Mouse (Mus musculus): ENCODE data around the gene Nfatc3. TPM values are rescaled to one million over a fixed set of nuclear protein-coding genes. Genes with fewer than 3 reads are reported as not detected.

The Nfatc3 gene
- total and polyA plus RNA-seq, 2 experiments from 2014 or later: 2.9 to 24.0 TPM

- no peak overlapping the region for H3K4me3 ChIP-seq (ENCODE audit: low read length)
- no peak overlapping the region for H3K9ac ChIP-seq (replicated peaks; ENCODE audit: low read length)
- no peak for ATAC-seq
- DNase-seq (ENCODE audit: low spot score): no peak
- H3K9me3 ChIP-seq (ENCODE audit: low read length): no peaks in the 10 kb centered on the region
- no peak for TF ChIP-seq CTCF (IDR thresholded peaks at IDR 0.05; ENCODE audit: low read depth)
- H3K4me1 ChIP-seq (ENCODE audit: insufficient read depth, low read length): no peaks in the 10 kb centered on the region
- H3K27me3 ChIP-seq (ENCODE audit: insufficient read depth, low read length): no peaks in the 10 kb centered on the region
- no peak overlapping the region for H3K4me2 ChIP-seq (ENCODE audit: low read depth, low read length)
- H3K27ac ChIP-seq: no peak overlapping the region
- peaks cover 12% of the 10 kb centered on the region for H3K36me3 ChIP-seq (ENCODE audit: insufficient read depth, low read length)
- WGBS: 96% methylated on average over 1 of the region's 1 CpGs
Observed at GRCm38 (mm10) chr8:106112514-106112913, 53.9 kb downstream of the Nfatc3 start.

- no peaks in the 10 kb centered on the region for H3K36me3 ChIP-seq (ENCODE audit: insufficient read depth, low read length)
- H3K4me2 ChIP-seq (ENCODE audit: low read depth, low read length): no peak overlapping the region
- DNase-seq (ENCODE audit: low spot score) (peak; percentile 22), ATAC-seq (no peak)
- WGBS: 94% methylated on average over 3 of the region's 3 CpGs
- peak; percentile 69 for TF ChIP-seq CTCF (IDR thresholded peaks at IDR 0.05; ENCODE audit: low read depth)
- H3K9ac ChIP-seq (replicated peaks; ENCODE audit: low read length): no peak overlapping the region
- no peaks in the 10 kb centered on the region for H3K9me3 ChIP-seq (ENCODE audit: low read length)
- no peaks in the 10 kb centered on the region for H3K27me3 ChIP-seq (ENCODE audit: insufficient read depth, low read length)
- no peak overlapping the region for H3K27ac ChIP-seq
- H3K4me3 ChIP-seq (ENCODE audit: low read length): no peak overlapping the region
- no peaks in the 10 kb centered on the region for H3K4me1 ChIP-seq (ENCODE audit: insufficient read depth, low read length)
Observed at GRCm38 (mm10) chr8:106115897-106116296, 57.3 kb downstream of the Nfatc3 start.

- Histone ChIP-seq H3K9me3 (ENCODE audit: low read length) (no peaks in the 10 kb centered on the region), H3K4me2 (ENCODE audit: low read depth, low read length) (no peak overlapping the region), H3K27ac (no peak overlapping the region), H3K9ac (replicated peaks; ENCODE audit: low read length) (no peak overlapping the region), H3K27me3 (ENCODE audit: insufficient read depth, low read length) (no peaks in the 10 kb centered on the region), H3K4me3 (ENCODE audit: low read length) (no peak overlapping the region), H3K36me3 (ENCODE audit: insufficient read depth, low read length) (peaks cover 2% of the 10 kb centered on the region; the same call in 1 of the 2 replicates), H3K4me1 (ENCODE audit: insufficient read depth, low read length) (no peaks in the 10 kb centered on the region)
- ATAC-seq (no peak), DNase-seq (ENCODE audit: low spot score) (no peak)
- TF ChIP-seq CTCF (IDR thresholded peaks at IDR 0.05; ENCODE audit: low read depth): no peak
- 82% methylated on average over 3 of the region's 3 CpGs for WGBS
Observed at GRCm38 (mm10) chr8:106123443-106123842, 64.8 kb downstream of the Nfatc3 start.

- Histone ChIP-seq H3K36me3 (ENCODE audit: insufficient read depth, low read length) (peaks cover 20% of the 10 kb centered on the region; the same call in 1 of the 2 replicates), H3K4me3 (ENCODE audit: low read length) (no peak overlapping the region), H3K4me1 (ENCODE audit: insufficient read depth, low read length) (no peaks in the 10 kb centered on the region), H3K4me2 (ENCODE audit: low read depth, low read length) (no peak overlapping the region), H3K9me3 (ENCODE audit: low read length) (no peaks in the 10 kb centered on the region), H3K27ac (no peak overlapping the region), H3K9ac (replicated peaks; ENCODE audit: low read length) (no peak overlapping the region), H3K27me3 (ENCODE audit: insufficient read depth, low read length) (no peaks in the 10 kb centered on the region)
- TF ChIP-seq CTCF (IDR thresholded peaks at IDR 0.05; ENCODE audit: low read depth): no peak
- WGBS: 100% methylated on average over 1 of the region's 1 CpGs
- DNase-seq (ENCODE audit: low spot score) (no peak), ATAC-seq (no peak)
Observed at GRCm38 (mm10) chr8:106126055-106126454, 67.4 kb downstream of the Nfatc3 start.

- H3K4me1 ChIP-seq (ENCODE audit: insufficient read depth, low read length): no peaks in the 10 kb centered on the region
- no peak for ATAC-seq
- WGBS: 82% methylated on average over 3 of the region's 3 CpGs
- H3K27me3 ChIP-seq (ENCODE audit: insufficient read depth, low read length): no peaks in the 10 kb centered on the region
- peaks cover 20% of the 10 kb centered on the region; the same call in 1 of the 2 replicates for H3K36me3 ChIP-seq (ENCODE audit: insufficient read depth, low read length)
- TF ChIP-seq CTCF (IDR thresholded peaks at IDR 0.05; ENCODE audit: low read depth): no peak
- no peaks in the 10 kb centered on the region for H3K9me3 ChIP-seq (ENCODE audit: low read length)
- no peak overlapping the region for H3K27ac ChIP-seq
- DNase-seq (ENCODE audit: low spot score): no peak
- no peak overlapping the region for H3K4me2 ChIP-seq (ENCODE audit: low read depth, low read length)
- no peak overlapping the region for H3K9ac ChIP-seq (replicated peaks; ENCODE audit: low read length)
- H3K4me3 ChIP-seq (ENCODE audit: low read length): no peak overlapping the region
Observed at GRCm38 (mm10) chr8:106127054-106127453, 68.4 kb downstream of the Nfatc3 start.

GRCm38 (mm10) chr8:106127882-106128410 lies 69.3 kb downstream of the Nfatc3 start:
- no peak overlapping the region for H3K4me2 ChIP-seq (ENCODE audit: low read depth, low read length)
- peaks cover 20% of the 10 kb centered on the region; the same call in 1 of the 2 replicates for H3K36me3 ChIP-seq (ENCODE audit: insufficient read depth, low read length)
- DNase-seq (ENCODE audit: low spot score) (no peak), ATAC-seq (no peak)
- no peaks in the 10 kb centered on the region for H3K9me3 ChIP-seq (ENCODE audit: low read length)
- H3K4me3 ChIP-seq (ENCODE audit: low read length): no peak overlapping the region
- 90% methylated on average over 10 of the region's 10 CpGs for WGBS
- H3K27ac ChIP-seq: no peak overlapping the region
- H3K4me1 ChIP-seq (ENCODE audit: insufficient read depth, low read length): no peaks in the 10 kb centered on the region
- H3K9ac ChIP-seq (replicated peaks; ENCODE audit: low read length): no peak overlapping the region
- no peaks in the 10 kb centered on the region for H3K27me3 ChIP-seq (ENCODE audit: insufficient read depth, low read length)
- TF ChIP-seq CTCF (IDR thresholded peaks at IDR 0.05; ENCODE audit: low read depth): no peak

GRCm38 (mm10) chr8:106129232-106129930 lies 70.7 kb downstream of the Nfatc3 start:
- Histone ChIP-seq H3K9ac (replicated peaks; ENCODE audit: low read length) (no peak overlapping the region), H3K4me2 (ENCODE audit: low read depth, low read length) (no peak overlapping the region), H3K4me1 (ENCODE audit: insufficient read depth, low read length) (no peaks in the 10 kb centered on the region), H3K27me3 (ENCODE audit: insufficient read depth, low read length) (peaks cover 8% of the 10 kb centered on the region; the same call in 1 of the 2 replicates), H3K36me3 (ENCODE audit: insufficient read depth, low read length) (peaks cover 20% of the 10 kb centered on the region; the same call in 1 of the 2 replicates), H3K9me3 (ENCODE audit: low read length) (no peaks in the 10 kb centered on the region), H3K4me3 (ENCODE audit: low read length) (no peak overlapping the region), H3K27ac (no peak overlapping the region)
- no peak for TF ChIP-seq CTCF (IDR thresholded peaks at IDR 0.05; ENCODE audit: low read depth)
- DNase-seq (ENCODE audit: low spot score): no peak
- no peak for ATAC-seq

Data from hindbrain, postnatal 0 days (tissue).